Mouse (Mus musculus): Measurements from ENCODE around the gene Ankrd13d.

DNA sequence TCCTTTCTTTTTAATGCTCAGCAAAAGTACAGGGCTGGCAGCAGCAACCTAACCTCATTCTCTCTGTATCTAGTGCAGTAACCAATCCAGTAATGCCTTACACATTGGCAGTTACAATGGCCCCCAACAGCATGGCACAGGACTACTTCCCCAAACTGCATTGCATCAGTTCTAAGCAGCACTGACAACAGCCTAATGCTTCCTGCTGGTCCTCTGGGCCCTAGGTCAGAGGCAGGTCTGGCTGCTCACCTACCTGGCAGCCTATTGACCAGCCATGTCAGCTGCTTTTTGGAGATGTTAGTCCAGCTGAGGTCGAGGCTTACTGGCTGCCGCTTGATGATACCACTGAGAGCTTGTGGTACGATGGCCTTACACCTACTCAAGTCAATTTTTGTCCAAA is 39.2 kb upstream of the Ankrd13d start:
- TF ChIP-seq CTCF (IDR thresholded peaks at IDR 0.05) (no peak), EP300 (IDR thresholded peaks at IDR 0.05) (no peak)
